Comparison of ENCODE assay signal across 8 mouse cellular contexts in genomic region chr10:83819266-83819949, GRCm38 (mm10).
DNase-seq lines count a peak whose midpoint lies in the region; ATAC-seq and TF ChIP-seq lines count a peak whose summit lies in the region.

No protein-coding gene starts in this region.

- peak; percentile 64 for TF ChIP-seq CTCF in E14TG2a.4 (conservative IDR thresholded peaks at IDR 0.05; ENCODE audit: low read length)
- TF ChIP-seq CTCF in liver, adult 2 months (IDR thresholded peaks at IDR 0.05; ENCODE audit: low read depth, low read length) = peak; percentile 59
- TF ChIP-seq CTCF in thymus, adult 2 months (IDR thresholded peaks at IDR 0.05; ENCODE audit: borderline replicate concordance, control insufficient read depth, extremely low read depth, insufficient read depth, low read length, poor library complexity) = no peak

- peaks cover 35% of the 10 kb centered on the region for H3K27me3 ChIP-seq in E14TG2a.4 (ENCODE audit: insufficient read depth, low read length)
- H3K27me3 ChIP-seq in forebrain, embryonic 11.5 days (ENCODE audit: control insufficient read depth, insufficient read depth, low read length) = no peaks in the 10 kb centered on the region
- H3K27me3 ChIP-seq in heart, embryonic 13.5 days (replicated peaks) = no peaks in the 10 kb centered on the region
- H3K27me3 ChIP-seq in liver, adult 2 months (ENCODE audit: control insufficient read depth, insufficient read depth, low read length) = no peaks in the 10 kb centered on the region
- H3K27me3 ChIP-seq in neural tube, embryonic 13.5 days = no peaks in the 10 kb centered on the region
- H3K27me3 ChIP-seq in thymus, adult 2 months (ENCODE audit: control insufficient read depth, insufficient read depth, low read length) = no peaks in the 10 kb centered on the region

- H3K36me3 ChIP-seq in E14TG2a.4 (ENCODE audit: insufficient read depth, low read length) = no peaks in the 10 kb centered on the region
- H3K36me3 ChIP-seq in forebrain, embryonic 11.5 days (ENCODE audit: control insufficient read depth, insufficient read depth, low read length) = no peaks in the 10 kb centered on the region
- no peaks in the 10 kb centered on the region for H3K36me3 ChIP-seq in heart, embryonic 13.5 days
- no peaks in the 10 kb centered on the region for H3K36me3 ChIP-seq in liver, adult 2 months (ENCODE audit: control insufficient read depth, insufficient read depth, low read length)
- no peaks in the 10 kb centered on the region for H3K36me3 ChIP-seq in neural tube, embryonic 13.5 days
- no peaks in the 10 kb centered on the region for H3K36me3 ChIP-seq in thymus, adult 2 months (ENCODE audit: control insufficient read depth, insufficient read depth, low read length)

- no peak overlapping the region for H3K27ac ChIP-seq in forebrain, embryonic 11.5 days (ENCODE audit: low read depth, low read length)
- no peak overlapping the region for H3K27ac ChIP-seq in heart, embryonic 13.5 days (replicated peaks)
- no peak overlapping the region for H3K27ac ChIP-seq in liver, adult 2 months (replicated peaks; ENCODE audit: insufficient read depth, low read depth, low read length)
- no peak overlapping the region for H3K27ac ChIP-seq in neural tube, embryonic 13.5 days (replicated peaks)
- H3K27ac ChIP-seq in thymus, adult 2 months (ENCODE audit: control insufficient read depth, insufficient read depth, low read length) = no peak overlapping the region

- ATAC-seq in forebrain, embryonic 11.5 days (replicated peaks; ENCODE audit: low FRiP score) = peak; percentile 49; the same call in 1 of the 2 replicates
- no peak for ATAC-seq in heart, embryonic 13.5 days (ENCODE audit: extremely low read depth, insufficient number of reproducible peaks, low FRiP score, low TSS enrichment)
- ATAC-seq in neural tube, embryonic 13.5 days (ENCODE audit: low read depth) = peak; percentile 79

- no peak overlapping the region; the same call in 1 of the 2 replicates for H3K4me3 ChIP-seq in E14TG2a.4 (replicated peaks; ENCODE audit: low read length)
- no peak overlapping the region for H3K4me3 ChIP-seq in forebrain, embryonic 11.5 days (ENCODE audit: low read depth, low read length)
- peak overlapping the region; percentile 29 for H3K4me3 ChIP-seq in heart, embryonic 13.5 days
- no peak overlapping the region for H3K4me3 ChIP-seq in liver, adult 2 months (ENCODE audit: insufficient read depth, low read depth, low read length)
- no peak overlapping the region for H3K4me3 ChIP-seq in neural tube, embryonic 13.5 days
- H3K4me3 ChIP-seq in thymus, adult 2 months (ENCODE audit: control insufficient read depth, insufficient read depth, low read length) = no peak overlapping the region

- peaks cover 8% of the 10 kb centered on the region; the same call in 1 of the 2 replicates for H3K9me3 ChIP-seq in E14TG2a.4 (ENCODE audit: low read length)
- no peaks in the 10 kb centered on the region for H3K9me3 ChIP-seq in forebrain, embryonic 11.5 days (ENCODE audit: control insufficient read depth, low read length)
- no peaks in the 10 kb centered on the region for H3K9me3 ChIP-seq in heart, embryonic 13.5 days
- H3K9me3 ChIP-seq in neural tube, embryonic 13.5 days = no peaks in the 10 kb centered on the region

- no peaks in the 10 kb centered on the region for H3K79me2 ChIP-seq in liver, adult 2 months (ENCODE audit: control insufficient read depth, insufficient read depth, low read length)

- TF ChIP-seq POLR2A in liver, adult 2 months (IDR thresholded peaks at IDR 0.05; ENCODE audit: extremely low read depth, insufficient read depth, low read length) = no peak
- TF ChIP-seq POLR2A in thymus, adult 2 months (IDR thresholded peaks at IDR 0.05; ENCODE audit: control insufficient read depth, extremely low read depth, insufficient read depth, low read length, poor library complexity) = no peak

- WGBS in forebrain, embryonic 11.5 days = 12% methylated on average over 13 of the region's 13 CpGs
- WGBS in heart, embryonic 13.5 days = 14% methylated on average over 13 of the region's 13 CpGs
- 11% methylated on average over 13 of the region's 13 CpGs for WGBS in liver, adult 2 months
- WGBS in neural tube, embryonic 13.5 days = 11% methylated on average over 13 of the region's 13 CpGs
- WGBS in thymus, adult 2 months = 12% methylated on average over 13 of the region's 13 CpGs

- DNase-seq in brain, embryonic 18.5 days (ENCODE audit: low read depth, low spot score) = peak; percentile 80
- DNase-seq in forebrain, embryonic 11.5 days (ENCODE audit: low spot score) = peak; percentile 82
- DNase-seq in kidney, postnatal 10 days = peak; percentile 91
- DNase-seq in liver, adult 2 months (ENCODE audit: extremely low read depth, low read depth, low spot score) = peak; percentile 35
- peak; percentile 54 for DNase-seq in thymus, adult 2 months

- no peak overlapping the region for H3K9ac ChIP-seq in forebrain, embryonic 11.5 days (ENCODE audit: low read length)
- peak overlapping the region; percentile 66 for H3K9ac ChIP-seq in heart, embryonic 13.5 days
- no peak overlapping the region for H3K9ac ChIP-seq in liver, adult 2 months (ENCODE audit: low read depth, low read length)
- 0 out of 2 replicates have a peak overlapping the region, but pooled peaks have one; percentile 14 for H3K9ac ChIP-seq in neural tube, embryonic 13.5 days

- peak overlapping the region; percentile 21; the same call in 1 of the 2 replicates for H3K4me2 ChIP-seq in forebrain, embryonic 11.5 days (ENCODE audit: low read depth, low read length, severe bottlenecking)
- peak overlapping the region; percentile 63 for H3K4me2 ChIP-seq in heart, embryonic 13.5 days
- H3K4me2 ChIP-seq in neural tube, embryonic 13.5 days = peak overlapping the region; percentile 39

- peaks cover 46% of the 10 kb centered on the region for H3K4me1 ChIP-seq in E14TG2a.4 (replicated peaks; ENCODE audit: low read depth, low read length)
- H3K4me1 ChIP-seq in forebrain, embryonic 11.5 days (replicated peaks; ENCODE audit: control insufficient read depth, insufficient read depth, low read length) = no peaks in the 10 kb centered on the region
- peaks cover 4% of the 10 kb centered on the region for H3K4me1 ChIP-seq in heart, embryonic 13.5 days
- no peaks in the 10 kb centered on the region for H3K4me1 ChIP-seq in liver, adult 2 months (ENCODE audit: control insufficient read depth, insufficient read depth, low read length)
- no peaks in the 10 kb centered on the region for H3K4me1 ChIP-seq in neural tube, embryonic 13.5 days (replicated peaks)
- no peaks in the 10 kb centered on the region for H3K4me1 ChIP-seq in thymus, adult 2 months (replicated peaks; ENCODE audit: control insufficient read depth, insufficient read depth, low read length)

Comparison
In these comparisons a context has a peak if more than half of its experiments do, and no peak if none do; other contexts are left out.
1. DNase-seq: peak in every context shown above with its lines; median percentile 91 in kidney, postnatal 10 days; 82 in forebrain, embryonic 11.5 days; 80 in brain, embryonic 18.5 days; 54 in thymus, adult 2 months; 35 in liver, adult 2 months.
2. H3K9ac ChIP-seq: peak in heart, embryonic 13.5 days (single experiment) and neural tube, embryonic 13.5 days (single experiment); none in forebrain, embryonic 11.5 days (single experiment) and liver, adult 2 months (single experiment).
3. Peak in every context shown above with its lines, with median percentiles within 50 percentile points of each other: H3K4me2 ChIP-seq.